Mouse (Mus musculus) forebrain, embryonic 13.5 days (tissue): ENCODE data around the gene Asic2. TPM values are rescaled to one million over a fixed set of nuclear protein-coding genes. Genes with fewer than 3 reads are reported as not detected.
A peak's percentile ranks its signal among the peaks of the same experiment; 100 is the strongest.

Experiments
- ATAC-seq: fragments of 200-750 bp; cut with Nextera tagmentation; 2 replicates; pipeline ENCODE4 v1.8.0; 2017
- H3K27ac ChIP-seq: fragments of 300-500 bp; sonication (generic); 2 replicates; pipeline ENCODE4 v1.5.1; 2015; ENCODE audit warnings: inconsistent platforms, mild to moderate bottlenecking, moderate library complexity
- H3K27me3 ChIP-seq: fragments of 300-500 bp; sonication (generic); 2 replicates; pipeline ENCODE4 v1.6.1; 2015; ENCODE audit warnings: mild to moderate bottlenecking, inconsistent platforms
- H3K36me3 ChIP-seq: fragments of 300-500 bp; sonication (generic); 2 replicates; pipeline ENCODE4 v1.6.1; 2015; ENCODE audit warnings: mild to moderate bottlenecking, inconsistent platforms; ENCODE audit not compliant: poor library complexity, severe bottlenecking
- H3K4me1 ChIP-seq: fragments of 300-500 bp; sonication (generic); 2 replicates; pipeline ENCODE4 v1.6.1; 2015; ENCODE audit warnings: inconsistent platforms
- H3K4me2 ChIP-seq: fragments of 300-500 bp; sonication (generic); 2 replicates; pipeline ENCODE4 v1.6.1; 2015; ENCODE audit warnings: inconsistent platforms, mild to moderate bottlenecking, moderate library complexity
- H3K4me3 ChIP-seq: fragments of 300-500 bp; sonication (generic); 2 replicates; pipeline ENCODE4 v1.5.1; 2015; ENCODE audit warnings: mild to moderate bottlenecking, inconsistent platforms
- H3K9ac ChIP-seq: fragments of 300-500 bp; sonication (generic); 2 replicates; pipeline ENCODE4 v1.6.1; 2015; ENCODE audit warnings: mild to moderate bottlenecking, inconsistent platforms
- H3K9me3 ChIP-seq: fragments of 300-500 bp; sonication (generic); replicated peaks from 2 replicates; pipeline ENCODE4 v1.6.1; 2016; ENCODE audit warnings: inconsistent platforms
- WGBS: fragments of 180-500 bp; shearing (Covaris S2); methylation state at CpG from one replicate; pipeline ENCODE4 v1.1.7; 2015; 5-methylcytosine and 5-hydroxymethylcytosine counted together
- polyA plus RNA-seq: library from polyadenylated mRNA; unstranded; fragments of >200 nt; fragmentation: Nextera tagmentation; extraction: Ambion mirVana; gene quantifications from 2 replicates; pipeline ENCODE4 v1.2.1, GENCODE M21; 2015

The Asic2 gene
- polyA plus RNA-seq, 1 experiment from 2014 or later: 2.3 TPM

DNA sequence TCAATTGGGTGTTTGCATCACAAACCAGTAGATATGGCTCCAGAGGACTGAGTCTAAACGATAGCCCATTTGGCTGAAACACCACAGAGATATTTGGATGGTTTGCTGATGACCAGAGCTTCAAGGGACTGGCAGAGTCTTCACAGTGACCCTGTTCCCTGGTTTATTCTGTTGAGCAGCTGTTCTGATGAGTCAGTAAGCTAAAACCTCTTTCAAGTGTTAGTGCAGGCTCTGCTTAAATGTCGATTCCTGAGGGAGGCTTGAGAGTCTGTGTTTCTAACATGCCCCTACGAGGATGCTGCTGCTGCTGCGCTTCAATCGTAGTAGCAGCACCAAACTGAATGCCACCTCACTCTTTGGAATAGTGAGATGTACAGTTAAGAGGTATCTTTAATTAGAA is 640.2 kb downstream of the Asic2 start:
- ATAC-seq: no peak
- no peak overlapping the region for H3K4me3 ChIP-seq
- no peaks in the 10 kb centered on the region for H3K4me1 ChIP-seq
- H3K36me3 ChIP-seq: no peaks in the 10 kb centered on the region
- H3K9ac ChIP-seq: no peak overlapping the region
- H3K9me3 ChIP-seq: no peaks in the 10 kb centered on the region
- H3K27ac ChIP-seq: no peak overlapping the region
- WGBS: 91% methylated on average over 5 of the region's 5 CpGs
- H3K4me2 ChIP-seq: no peak overlapping the region
- H3K27me3 ChIP-seq: no peaks in the 10 kb centered on the region

DNA sequence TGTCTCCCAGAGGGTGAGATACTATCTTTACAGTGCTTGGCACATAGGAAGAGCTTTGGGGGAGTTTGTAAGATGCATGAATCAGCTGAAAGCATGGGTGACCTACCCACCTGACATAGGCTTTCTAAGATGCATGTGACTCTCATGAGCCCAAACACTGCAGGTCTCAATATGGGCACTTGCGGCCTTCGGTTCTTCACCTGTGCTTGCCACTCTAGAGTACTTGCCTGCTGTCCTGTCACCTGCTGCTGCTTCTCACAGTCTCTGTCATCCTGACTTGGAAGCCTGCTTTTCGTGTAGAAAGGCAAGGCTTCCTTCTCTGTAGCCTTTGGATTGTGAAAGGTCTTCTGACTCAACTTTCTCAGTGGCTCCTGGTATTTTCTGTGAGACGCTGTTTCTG is 645.1 kb downstream of the Asic2 start:
- WGBS: 89% methylated on average over 4 of the region's 4 CpGs
- H3K4me1 ChIP-seq: no peaks in the 10 kb centered on the region
- no peak overlapping the region for H3K4me2 ChIP-seq
- no peaks in the 10 kb centered on the region for H3K27me3 ChIP-seq
- no peaks in the 10 kb centered on the region for H3K36me3 ChIP-seq
- H3K9ac ChIP-seq: no peak overlapping the region
- no peak for ATAC-seq
- H3K4me3 ChIP-seq: no peak overlapping the region
- no peak overlapping the region for H3K27ac ChIP-seq
- no peaks in the 10 kb centered on the region for H3K9me3 ChIP-seq

DNA sequence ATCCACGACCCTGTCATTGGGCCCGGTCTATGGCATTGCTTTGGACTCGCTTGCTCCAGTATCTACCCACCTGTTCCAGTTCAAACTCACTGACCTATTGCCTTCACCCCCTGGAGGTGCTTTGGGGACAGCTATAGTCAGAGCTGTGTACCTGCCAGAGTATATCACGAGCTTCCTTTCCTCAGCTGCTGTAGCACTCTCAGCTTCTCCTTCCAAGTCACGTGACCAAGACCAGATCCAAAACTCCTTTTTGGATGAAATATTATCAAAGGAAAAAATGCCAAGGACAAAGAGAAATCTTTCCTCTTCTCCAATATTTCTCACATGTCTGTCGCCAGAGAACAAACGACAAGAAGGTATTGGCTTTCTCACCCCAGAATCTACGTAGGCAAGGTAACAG is 645.8 kb downstream of the Asic2 start:
- no peak overlapping the region for H3K4me2 ChIP-seq
- no peaks in the 10 kb centered on the region for H3K36me3 ChIP-seq
- H3K9me3 ChIP-seq: no peaks in the 10 kb centered on the region
- H3K9ac ChIP-seq: no peak overlapping the region
- no peaks in the 10 kb centered on the region for H3K27me3 ChIP-seq
- no peak for ATAC-seq
- no peaks in the 10 kb centered on the region for H3K4me1 ChIP-seq
- WGBS: 96% methylated on average over 8 of the region's 8 CpGs
- no peak overlapping the region for H3K27ac ChIP-seq
- no peak overlapping the region for H3K4me3 ChIP-seq

- no peak for ATAC-seq
- Histone ChIP-seq H3K4me3 (no peak overlapping the region), H3K4me1 (no peaks in the 10 kb centered on the region), H3K4me2 (no peak overlapping the region), H3K9ac (no peak overlapping the region), H3K9me3 (no peaks in the 10 kb centered on the region), H3K27ac (no peak overlapping the region), H3K27me3 (no peaks in the 10 kb centered on the region), H3K36me3 (no peaks in the 10 kb centered on the region)
- whole genome bisulfite sequencing: 71% methylated on average over 3 of the region's 3 CpGs
Measured at GRCm38 (mm10) chr11:81290041-81290440, 678.2 kb downstream of the Asic2 start.

- Histone ChIP-seq H3K27ac (no peak overlapping the region), H3K27me3 (peaks cover 12% of the 10 kb centered on the region; the same call in 1 of the 2 replicates), H3K9me3 (no peaks in the 10 kb centered on the region), H3K4me3 (no peak overlapping the region), H3K4me1 (peaks cover 5% of the 10 kb centered on the region), H3K9ac (no peak overlapping the region), H3K36me3 (no peaks in the 10 kb centered on the region), H3K4me2 (no peak overlapping the region)
- no peak for ATAC-seq
- 73% methylated on average over 6 of the region's 6 CpGs for WGBS
Measured at GRCm38 (mm10) chr11:81283185-81283584, 685.1 kb downstream of the Asic2 start.

DNA sequence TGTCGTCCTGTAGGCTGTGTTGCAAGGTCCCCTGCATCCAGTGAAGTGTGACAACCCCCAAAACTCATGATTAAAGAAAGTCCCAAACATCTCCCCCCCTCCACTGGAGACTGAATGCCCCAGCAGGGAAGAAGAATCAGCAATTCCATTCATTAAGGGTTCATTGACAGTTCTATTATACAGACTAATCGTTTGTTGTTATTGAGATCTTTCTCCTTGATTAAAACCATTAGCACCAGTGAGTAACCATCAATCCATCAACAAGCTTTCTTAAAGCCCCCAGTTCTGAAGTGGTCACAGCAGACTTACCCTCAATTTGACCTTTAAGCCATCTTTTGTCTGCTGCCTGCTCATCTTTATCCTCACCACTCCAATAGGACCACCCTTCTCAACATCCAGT is 688.2 kb downstream of the Asic2 start:
- Histone ChIP-seq H3K4me3 (no peak overlapping the region), H3K4me1 (peaks cover 9% of the 10 kb centered on the region), H3K9ac (no peak overlapping the region), H3K27me3 (peaks cover 12% of the 10 kb centered on the region; the same call in 1 of the 2 replicates), H3K27ac (no peak overlapping the region), H3K9me3 (no peaks in the 10 kb centered on the region), H3K4me2 (no peak overlapping the region), H3K36me3 (no peaks in the 10 kb centered on the region)
- WGBS: 0% methylated on average over 2 of the region's 2 CpGs
- no peak for ATAC-seq

DNA sequence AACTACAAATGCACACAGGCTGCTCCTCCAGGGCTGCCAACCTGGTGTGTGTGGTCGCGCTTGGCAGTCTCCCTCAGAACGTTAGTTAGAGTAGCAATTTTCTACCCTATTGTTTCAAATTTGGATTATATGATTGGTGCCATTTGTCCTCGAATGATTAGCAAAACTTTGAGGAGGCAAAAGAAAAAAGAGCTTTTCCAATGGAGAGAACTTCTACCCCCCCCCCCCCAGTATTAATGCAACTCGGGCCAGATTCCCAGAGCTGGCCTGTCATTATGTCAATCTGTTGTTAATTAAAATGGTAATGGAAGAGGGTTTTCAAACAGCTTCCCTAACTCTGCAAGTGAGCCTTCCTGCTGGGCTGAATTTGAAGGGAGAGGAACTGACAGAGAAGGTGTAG is 690.9 kb downstream of the Asic2 start:
- H3K27me3 ChIP-seq: peaks cover 12% of the 10 kb centered on the region; the same call in 1 of the 2 replicates
- no peak overlapping the region for H3K4me2 ChIP-seq
- no peaks in the 10 kb centered on the region for H3K9me3 ChIP-seq
- 36% methylated on average over 5 of the region's 5 CpGs for WGBS
- H3K4me3 ChIP-seq: no peak overlapping the region
- no peak overlapping the region for H3K27ac ChIP-seq
- no peak overlapping the region for H3K9ac ChIP-seq
- ATAC-seq: no peak
- no peaks in the 10 kb centered on the region for H3K36me3 ChIP-seq
- H3K4me1 ChIP-seq: peaks cover 9% of the 10 kb centered on the region

DNA sequence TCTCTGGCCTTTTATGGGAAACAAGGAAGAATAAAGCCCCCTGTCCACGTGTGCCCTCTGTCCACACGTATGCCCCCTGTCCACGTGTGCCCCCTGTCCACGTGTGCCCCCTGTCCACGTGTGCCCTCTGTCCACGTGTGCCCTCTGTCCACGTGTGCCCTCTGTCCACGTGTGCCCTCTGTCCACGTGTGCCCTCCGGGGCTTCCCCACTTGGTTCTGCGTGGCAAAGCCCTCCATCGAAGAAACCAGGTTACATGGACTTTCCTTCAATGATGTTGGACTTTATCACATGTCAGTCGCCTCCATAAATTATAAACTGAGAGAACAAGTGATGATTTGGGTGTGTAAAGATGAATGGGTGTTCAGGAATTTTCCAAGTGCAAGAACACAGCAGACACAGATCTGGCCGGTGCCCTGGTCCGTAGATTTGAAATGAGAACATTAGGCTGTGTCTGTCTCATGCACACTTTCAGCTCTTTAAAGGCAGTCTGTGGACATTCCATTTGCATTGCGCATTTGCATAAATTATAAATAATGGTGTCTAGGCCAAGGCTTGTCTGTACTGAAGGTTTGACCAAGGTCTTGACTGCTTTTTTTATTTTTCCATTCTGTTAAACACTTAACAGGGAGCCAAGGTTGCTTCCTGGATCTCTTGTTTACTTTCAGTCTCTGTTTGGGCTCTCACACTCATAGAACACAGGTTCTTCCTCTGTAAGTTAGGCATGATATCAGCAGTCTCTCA is 695.4 kb downstream of the Asic2 start:
- 88% methylated on average over 16 of the region's 16 CpGs for WGBS
- Histone ChIP-seq H3K4me1 (peaks cover 10% of the 10 kb centered on the region), H3K27me3 (no peaks in the 10 kb centered on the region), H3K4me2 (no peak overlapping the region), H3K27ac (no peak overlapping the region), H3K9ac (no peak overlapping the region), H3K4me3 (no peak overlapping the region), H3K36me3 (no peaks in the 10 kb centered on the region), H3K9me3 (no peaks in the 10 kb centered on the region; the same call in 1 of the 2 replicates)
- ATAC-seq: no peak

DNA sequence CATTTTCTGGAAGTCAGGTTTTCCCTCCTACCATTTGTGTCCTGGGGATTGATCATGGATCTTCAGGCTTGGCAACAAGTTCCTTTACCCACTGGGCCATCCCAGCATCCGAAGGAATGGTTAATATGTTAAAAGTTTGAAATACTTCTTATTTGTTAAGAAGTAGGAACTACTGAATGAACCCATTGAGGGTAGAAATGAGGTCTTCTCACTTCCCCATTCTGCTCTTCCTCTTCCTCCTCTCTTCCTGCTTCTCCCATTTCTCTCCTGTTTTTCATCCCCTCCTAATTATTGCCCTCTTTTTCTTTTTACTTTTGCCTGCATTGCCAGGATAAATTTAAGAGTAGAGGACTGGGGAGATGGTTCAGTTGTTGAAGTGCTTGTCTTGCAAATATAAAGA is 696.8 kb downstream of the Asic2 start:
- H3K9me3 ChIP-seq: peaks cover 9% of the 10 kb centered on the region
- H3K4me1 ChIP-seq: peaks cover 6% of the 10 kb centered on the region
- 85% methylated on average over 1 of the region's 1 CpGs for WGBS
- no peaks in the 10 kb centered on the region for H3K27me3 ChIP-seq
- H3K36me3 ChIP-seq: no peaks in the 10 kb centered on the region
- H3K27ac ChIP-seq: no peak overlapping the region
- H3K4me3 ChIP-seq: no peak overlapping the region
- H3K9ac ChIP-seq: no peak overlapping the region
- no peak overlapping the region for H3K4me2 ChIP-seq
- no peak for ATAC-seq

GRCm38 (mm10) chr11:81270518-81270917 is 697.7 kb downstream of the Asic2 start:
- no peak overlapping the region for H3K4me2 ChIP-seq
- H3K27ac ChIP-seq: no peak overlapping the region; the same call in 1 of the 2 replicates
- peaks cover 6% of the 10 kb centered on the region for H3K4me1 ChIP-seq
- H3K27me3 ChIP-seq: no peaks in the 10 kb centered on the region
- no peak overlapping the region for H3K9ac ChIP-seq
- H3K9me3 ChIP-seq: peaks cover 9% of the 10 kb centered on the region
- H3K36me3 ChIP-seq: no peaks in the 10 kb centered on the region
- no peak overlapping the region for H3K4me3 ChIP-seq
- WGBS: 43% methylated on average over 7 of the region's 7 CpGs
- ATAC-seq: peak; percentile 83

GRCm38 (mm10) chr11:81263757-81264156 is 704.5 kb downstream of the Asic2 start:
- H3K4me3 ChIP-seq: no peak overlapping the region
- no peak for ATAC-seq
- WGBS: 83% methylated on average over 2 of the region's 2 CpGs

GRCm38 (mm10) chr11:81263193-81263592 is 705.1 kb downstream of the Asic2 start:
- no peak for ATAC-seq
- peaks cover 12% of the 10 kb centered on the region; the same call in 1 of the 2 replicates for H3K9me3 ChIP-seq
- no peak overlapping the region for H3K4me3 ChIP-seq
- no peak overlapping the region for H3K27ac ChIP-seq
- H3K27me3 ChIP-seq: no peaks in the 10 kb centered on the region
- H3K9ac ChIP-seq: no peak overlapping the region
- 81% methylated on average over 1 of the region's 1 CpGs for WGBS
- no peaks in the 10 kb centered on the region for H3K4me1 ChIP-seq
- H3K36me3 ChIP-seq: no peaks in the 10 kb centered on the region
- H3K4me2 ChIP-seq: no peak overlapping the region

More at GRCm38 (mm10) chr11:81263757-81264156, 704.5 kb downstream of the Asic2 start:
- H3K4me2 ChIP-seq: no peak overlapping the region
- no peaks in the 10 kb centered on the region for H3K36me3 ChIP-seq
- H3K9ac ChIP-seq: no peak overlapping the region
- H3K27me3 ChIP-seq: no peaks in the 10 kb centered on the region
- peaks cover 12% of the 10 kb centered on the region for H3K9me3 ChIP-seq
- no peaks in the 10 kb centered on the region for H3K4me1 ChIP-seq
- H3K27ac ChIP-seq: no peak overlapping the region

GRCm38 (mm10) chr11:81261259-81261658 is 707.0 kb downstream of the Asic2 start:
- H3K9ac ChIP-seq: no peak overlapping the region
- no peak overlapping the region for H3K27ac ChIP-seq
- H3K4me2 ChIP-seq: no peak overlapping the region
- no peak overlapping the region for H3K4me3 ChIP-seq
- H3K27me3 ChIP-seq: no peaks in the 10 kb centered on the region
- no peaks in the 10 kb centered on the region for H3K4me1 ChIP-seq
- no peaks in the 10 kb centered on the region for H3K36me3 ChIP-seq
- H3K9me3 ChIP-seq: 0 out of 2 replicates have a peak, but pooled peaks cover 3% of the 10 kb centered on the region
- WGBS: 82% methylated on average over 3 of the region's 3 CpGs
- no peak for ATAC-seq
